Mouse (Mus musculus): ENCODE measurements around the gene Kcng1.

The Kcng1 gene

DNA sequence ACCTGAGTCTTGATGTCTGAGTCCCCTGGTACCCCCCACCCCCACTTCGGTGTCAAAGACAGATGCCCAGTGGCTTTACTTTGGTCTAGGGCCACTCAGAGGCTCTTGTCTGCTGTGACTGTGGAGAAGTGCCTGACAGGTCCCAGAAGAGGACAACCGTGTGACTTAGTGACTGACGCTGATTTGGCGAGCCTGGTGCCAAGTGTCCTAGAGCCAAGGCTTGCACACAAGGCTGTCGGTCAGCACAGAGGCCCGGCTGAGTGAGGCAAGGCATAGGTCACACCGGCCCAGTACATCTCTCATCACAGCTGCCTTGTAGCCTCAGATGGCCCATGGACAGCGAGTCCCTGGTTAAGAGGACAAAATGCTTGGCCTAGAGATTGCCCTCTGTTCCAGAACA, 22.5 kb downstream of the Kcng1 start:
- no peak for DNase-seq

DNA sequence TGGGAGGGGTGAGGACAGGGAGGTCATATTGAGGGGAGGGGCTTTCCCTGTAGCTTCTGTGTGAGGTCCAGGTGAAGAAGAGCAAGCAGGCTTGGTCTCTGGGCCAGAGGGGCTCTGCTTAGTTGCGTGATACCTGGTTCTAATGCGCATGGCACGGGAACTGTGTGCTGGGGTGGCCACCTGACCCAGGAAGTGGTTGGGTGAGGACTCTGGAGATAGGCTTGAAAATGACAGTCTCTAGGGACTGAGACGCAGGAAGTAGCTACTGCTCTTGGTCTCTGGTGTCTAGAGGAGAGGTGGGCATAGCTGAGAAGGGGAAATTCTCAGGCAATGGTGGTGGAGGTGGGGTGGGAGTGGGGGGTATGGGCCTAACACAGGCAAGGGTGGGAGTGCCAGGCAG, 24.3 kb downstream of the Kcng1 start:
- no peak for DNase-seq

DNA sequence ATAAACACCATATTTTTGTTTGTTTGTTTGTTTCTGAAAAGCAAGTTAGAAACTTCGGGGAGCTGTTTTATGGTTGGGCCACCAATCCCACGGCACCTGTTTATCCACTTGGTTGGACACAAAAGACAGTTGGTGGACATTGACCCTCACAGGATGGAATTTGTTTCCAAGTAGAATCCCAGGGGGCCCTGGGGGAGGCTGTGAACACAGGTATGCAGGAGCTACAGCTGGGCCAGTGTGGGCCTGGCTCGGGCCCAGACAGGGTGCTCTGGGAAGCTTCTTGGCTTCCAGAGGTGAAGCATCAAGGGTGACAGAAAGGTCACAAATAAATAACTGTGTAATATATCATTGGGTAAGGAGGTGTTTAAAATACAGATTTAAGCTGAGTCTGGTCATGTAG, 25.0 kb downstream of the Kcng1 start:
- DNase-seq = peak; percentile 46

DNA sequence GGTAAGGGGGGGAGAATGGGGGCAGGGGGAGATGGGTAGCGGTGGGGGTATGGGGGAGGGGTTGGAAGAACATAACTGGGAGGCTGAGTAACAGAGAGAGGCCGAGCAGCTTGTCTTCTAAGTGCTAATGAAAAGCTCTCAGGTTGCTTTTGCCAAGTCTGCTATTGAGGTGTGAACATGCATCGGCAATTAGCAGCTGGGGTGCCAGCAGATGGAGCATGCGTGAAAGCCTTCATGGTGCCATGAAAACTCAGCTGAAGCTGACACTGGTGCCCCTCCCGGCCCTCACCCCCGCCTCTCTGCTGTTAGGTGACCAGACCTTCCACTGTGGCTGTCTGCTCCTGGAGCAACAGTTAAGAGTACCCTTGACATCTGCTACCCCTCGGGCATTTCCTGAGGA, 27.7 kb downstream of the Kcng1 start:
- DNase-seq = no peak

DNA sequence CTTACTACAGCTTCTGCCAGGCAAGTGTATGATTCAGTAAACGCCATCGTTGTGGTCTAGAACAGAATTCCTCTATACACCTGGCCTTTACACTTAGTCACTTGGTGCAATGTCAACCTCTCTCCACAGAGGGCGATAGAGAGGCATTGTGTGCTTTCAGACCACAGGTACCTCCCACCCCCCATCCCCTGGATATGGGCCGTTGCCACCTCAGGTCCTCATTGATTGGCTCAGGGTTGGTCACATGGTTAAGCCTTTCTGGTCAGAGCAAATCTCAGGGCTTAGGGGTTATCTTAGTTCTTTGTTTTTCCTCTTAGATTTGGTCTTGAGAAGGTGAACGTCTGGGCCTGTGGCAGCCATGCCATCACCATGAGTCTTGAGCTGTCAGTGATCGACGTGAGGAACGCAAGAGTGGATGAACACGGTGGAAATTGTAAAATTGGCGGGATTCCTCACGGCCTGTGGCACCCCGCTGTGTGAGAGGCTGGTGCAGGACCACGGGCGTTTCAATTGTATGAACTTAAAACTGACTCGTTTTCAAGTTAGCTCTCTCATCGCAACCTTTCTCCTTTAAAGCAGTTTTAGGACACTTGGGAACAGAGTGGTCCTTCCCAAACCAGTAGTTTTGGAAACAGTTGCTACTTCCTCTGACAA, 28.8 kb downstream of the Kcng1 start:
- no peak for DNase-seq

DNA sequence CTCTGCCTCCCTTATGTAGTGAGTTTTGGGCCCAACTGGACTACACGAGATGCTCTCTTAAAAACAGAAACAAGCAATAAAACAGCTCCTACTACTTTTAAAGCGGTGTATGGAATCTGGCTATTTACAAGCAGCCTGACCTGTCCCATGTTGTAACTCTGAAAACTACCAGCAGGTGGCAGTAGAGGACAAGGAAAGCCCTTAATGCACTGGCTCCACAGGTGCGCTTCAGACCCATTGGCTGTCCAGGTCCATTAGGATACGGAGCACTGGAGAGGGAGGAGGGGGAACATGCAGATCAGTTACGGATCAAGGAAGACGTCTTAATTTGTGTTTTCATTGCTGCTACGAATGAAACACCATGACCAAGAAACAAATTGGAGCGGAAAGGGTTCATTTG, 31.3 kb downstream of the Kcng1 start:
- peak; percentile 87 for DNase-seq

DNA sequence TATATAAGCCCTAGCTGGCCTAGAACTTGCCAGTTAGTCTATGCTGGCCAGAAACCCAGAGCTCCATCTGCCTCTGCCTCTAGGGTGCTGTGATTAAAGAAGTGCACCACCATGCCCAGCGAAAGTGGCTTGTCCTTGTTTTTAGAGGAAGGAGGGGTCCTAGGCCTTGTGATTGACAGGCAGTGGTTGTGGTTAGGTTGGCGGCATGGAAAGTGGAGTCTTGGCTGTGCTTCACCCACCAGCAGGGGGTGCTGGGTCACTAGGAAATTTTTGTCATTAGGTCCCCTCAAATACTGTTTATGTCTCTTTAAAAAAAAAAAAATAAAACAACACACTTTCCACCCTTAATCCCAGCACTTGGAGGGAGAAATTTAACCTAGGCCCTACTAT, 32.7 kb downstream of the Kcng1 start:
- no peak for DNase-seq

DNA sequence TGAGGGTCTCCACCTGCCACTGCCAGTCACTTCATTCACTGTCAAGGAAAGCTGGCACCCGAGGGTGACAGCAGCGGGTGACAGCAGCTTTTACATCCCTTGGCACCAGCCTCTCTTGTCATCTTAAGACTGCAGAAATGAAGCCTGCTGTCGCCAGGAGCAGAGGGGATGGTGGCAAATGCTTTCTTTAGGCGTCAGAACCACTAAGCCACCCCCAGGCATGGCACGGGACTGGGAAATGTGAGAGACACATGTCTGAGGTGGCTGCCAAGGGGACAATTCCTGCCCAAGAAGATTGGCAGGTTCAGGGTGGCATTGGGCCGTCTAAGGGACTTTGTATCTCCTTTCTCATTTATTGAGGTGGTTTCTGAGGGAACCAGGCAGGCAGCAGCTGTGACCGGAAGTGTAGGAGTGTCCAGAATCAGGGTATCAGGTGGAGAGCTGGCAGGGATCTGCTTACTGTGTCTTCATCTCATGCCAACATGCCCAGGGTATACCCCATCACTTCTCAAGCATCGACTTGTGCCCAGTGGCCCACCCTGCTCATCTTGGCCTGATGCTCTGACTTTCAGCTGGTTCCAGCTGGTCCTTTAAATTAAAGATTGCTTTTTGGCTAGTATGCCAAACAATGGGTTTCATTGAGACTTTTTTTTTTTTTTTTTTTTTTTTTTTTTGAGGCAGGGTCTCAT, 33.2 kb downstream of the Kcng1 start:
- no peak for DNase-seq

DNA sequence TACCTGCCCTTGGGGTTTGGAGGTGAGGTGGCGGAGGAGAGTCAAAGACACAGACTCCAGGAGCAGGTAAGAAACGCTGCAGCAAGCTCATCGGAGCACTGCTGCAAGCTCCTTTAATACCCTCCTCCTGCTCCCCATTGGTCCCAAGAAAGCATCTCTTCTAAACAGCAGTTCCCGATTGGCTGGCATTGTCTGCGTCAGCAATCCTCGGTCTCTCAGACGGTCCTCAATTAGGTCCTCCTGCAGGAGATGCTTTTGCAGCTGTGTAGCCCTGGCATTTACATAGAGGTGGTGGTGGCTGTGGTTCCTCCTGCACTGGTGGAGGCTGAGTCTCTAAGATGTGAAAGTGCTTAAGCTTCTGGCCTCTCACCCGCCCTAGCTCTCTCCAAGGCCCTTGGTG, 36.0 kb downstream of the Kcng1 start:
- no peak for DNase-seq

DNA sequence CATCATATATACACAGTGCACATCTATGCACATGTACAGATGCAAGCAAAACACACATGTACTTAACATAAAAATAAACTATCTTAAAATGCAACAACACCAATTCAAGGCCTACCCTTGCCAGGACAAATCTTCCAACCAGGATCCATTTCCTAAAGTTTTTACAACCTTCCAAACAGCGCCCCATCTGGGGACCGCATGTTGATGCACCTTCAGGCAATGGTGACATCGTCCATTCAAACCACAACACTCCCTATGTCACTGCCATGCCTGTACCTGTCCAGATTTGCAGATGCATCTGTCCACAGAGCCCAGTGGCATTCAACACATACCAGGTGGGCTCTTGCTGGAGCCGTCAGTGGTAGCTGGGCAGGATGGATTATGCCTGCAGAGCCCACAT, 38.3 kb downstream of the Kcng1 start:
- DNase-seq = no peak

DNA sequence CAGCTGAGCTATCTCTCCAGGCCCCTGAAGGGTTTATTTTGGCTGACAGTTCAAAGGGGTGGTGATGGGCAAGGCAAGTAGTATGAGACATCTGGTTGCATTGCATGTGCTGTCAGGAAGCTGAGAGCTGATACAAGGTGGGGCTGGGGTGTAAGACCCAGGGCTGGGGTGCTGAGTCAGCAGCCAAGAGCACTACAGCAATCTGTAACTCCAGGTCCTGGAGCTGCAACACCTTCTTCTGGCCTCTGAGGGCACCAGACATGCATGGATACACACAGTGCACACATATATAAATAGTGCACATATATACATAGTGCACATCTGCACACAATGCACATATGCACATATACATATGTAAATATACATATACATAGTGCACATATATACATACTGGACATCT, 38.7 kb downstream of the Kcng1 start:
- DNase-seq = no peak

DNA sequence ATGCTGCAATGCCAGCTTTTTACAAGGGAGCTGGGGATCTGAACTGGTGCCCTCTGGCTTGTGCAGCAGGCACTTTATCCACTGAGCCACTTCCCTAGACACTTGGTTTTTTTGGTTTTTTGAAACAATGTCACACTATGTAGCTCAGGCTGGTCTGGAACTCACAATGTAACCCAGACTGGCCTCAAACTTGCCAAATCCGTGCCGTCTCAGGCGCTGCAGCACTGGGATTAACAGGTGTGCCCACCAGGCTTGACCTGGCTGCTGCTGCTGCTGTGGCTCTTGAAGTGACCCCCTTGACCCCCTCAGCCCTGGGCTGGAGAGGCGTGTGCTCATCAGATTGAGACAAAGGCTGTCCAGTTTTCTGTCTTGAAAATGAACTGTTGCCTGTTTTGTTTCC, 43.2 kb downstream of the Kcng1 start:
- DNase-seq = no peak

DNA sequence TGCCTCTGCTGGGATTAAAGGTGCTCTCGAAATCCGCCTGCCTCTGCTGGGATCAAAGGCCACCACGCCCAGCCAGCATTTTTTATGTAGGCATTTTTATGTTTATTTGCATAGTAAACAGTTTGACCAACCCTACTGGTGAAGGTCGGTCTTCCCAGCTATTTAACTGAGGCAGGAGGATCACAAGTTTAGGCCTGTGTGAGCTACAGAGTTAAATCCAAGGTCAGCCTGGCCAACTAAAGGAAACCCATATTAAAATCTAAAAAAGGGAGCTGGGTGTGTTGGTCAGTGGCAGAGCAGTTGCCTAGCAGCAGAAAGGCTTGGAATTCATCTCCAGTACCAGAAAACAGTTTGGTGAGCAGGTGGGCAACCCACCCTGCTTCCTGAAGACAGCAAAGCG, 48.2 kb downstream of the Kcng1 start:
- DNase-seq = no peak

DNA sequence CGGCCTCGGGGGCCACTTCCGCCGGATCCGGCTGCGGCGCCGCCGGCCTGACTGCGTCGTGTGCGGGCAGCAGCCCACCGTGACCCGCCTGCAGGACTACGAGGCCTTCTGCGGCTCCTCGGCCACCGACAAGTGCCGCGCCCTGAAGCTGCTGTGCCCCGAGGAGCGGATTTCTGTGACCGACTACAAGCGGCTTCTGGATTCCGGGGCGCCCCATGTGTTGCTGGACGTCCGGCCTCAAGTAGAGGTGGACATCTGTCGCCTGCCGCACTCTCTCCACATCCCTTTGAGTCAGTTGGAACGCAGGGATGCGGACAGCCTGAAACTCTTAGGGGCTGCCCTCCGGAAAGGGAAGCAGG, 50.1 kb downstream of the Kcng1 start:
- DNase-seq = no peak

DNA sequence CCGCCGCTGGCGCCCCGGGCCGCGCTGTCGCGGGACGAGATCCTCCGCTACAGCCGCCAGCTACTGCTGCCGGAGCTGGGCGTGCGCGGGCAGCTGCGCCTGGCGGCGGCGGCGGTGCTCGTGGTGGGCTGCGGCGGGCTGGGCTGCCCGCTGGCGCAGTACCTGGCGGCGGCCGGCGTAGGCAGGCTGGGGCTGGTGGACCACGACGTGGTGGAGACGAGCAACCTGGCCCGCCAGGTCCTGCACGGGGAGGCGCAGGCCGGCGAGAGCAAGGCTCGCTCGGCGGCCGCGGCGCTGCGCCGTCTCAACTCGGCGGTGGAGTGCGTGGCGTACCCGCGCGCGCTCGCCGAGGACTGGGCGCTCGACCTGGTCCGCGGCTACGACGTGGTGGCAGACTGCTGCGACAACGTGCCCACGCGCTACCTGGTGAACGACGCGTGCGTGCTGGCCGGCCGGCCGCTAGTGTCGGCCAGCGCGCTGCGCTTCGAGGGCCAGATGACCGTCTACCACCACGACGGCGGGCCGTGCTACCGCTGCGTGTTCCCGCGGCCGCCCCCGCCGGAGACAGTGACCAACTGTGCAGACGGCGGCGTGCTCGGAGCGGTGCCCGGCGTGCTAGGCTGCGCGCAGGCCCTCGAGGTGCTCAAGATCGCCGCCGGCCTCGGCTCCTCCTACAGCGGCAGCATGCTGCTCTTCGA, 50.6 kb downstream of the Kcng1 start:
- peak; percentile 19 for DNase-seq

DNA sequence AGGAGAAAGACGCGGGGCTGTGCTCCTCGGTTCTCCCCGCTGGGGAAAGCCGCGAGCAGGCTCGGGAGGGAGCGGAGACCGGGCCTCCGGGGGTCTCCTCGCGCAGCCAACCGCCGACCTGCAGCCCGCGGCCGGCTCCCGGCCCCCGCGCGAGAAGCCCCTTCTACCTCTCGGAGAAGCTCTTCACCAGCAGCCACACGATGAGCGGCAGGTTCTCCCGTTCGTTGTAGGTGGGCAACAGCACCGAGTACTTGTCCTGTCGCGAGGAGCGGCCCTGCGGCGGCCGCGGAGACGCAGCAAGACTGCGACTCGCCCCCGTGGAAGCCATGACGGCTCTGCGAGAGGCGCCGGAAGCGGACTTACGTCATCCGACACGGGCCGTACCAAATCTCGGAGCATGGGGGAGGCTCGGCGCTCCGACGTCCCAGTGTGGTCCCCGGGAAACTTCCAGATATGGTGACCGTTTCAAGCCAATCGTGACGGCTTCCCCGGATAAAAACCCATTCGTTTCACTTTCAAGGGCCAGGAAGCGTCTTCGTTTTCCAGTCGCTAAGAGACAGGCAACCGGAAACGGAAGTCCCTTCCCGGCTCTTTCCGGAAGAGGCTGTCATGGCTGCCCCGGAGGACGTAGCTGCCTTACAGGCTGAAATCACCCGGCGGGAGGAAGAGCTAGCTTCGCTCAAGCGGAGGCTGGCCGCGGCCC, 51.4 kb downstream of the Kcng1 start, which contains the start of the genes Gm20716, Dpm1 and Mocs3:
TSS of gene Gm20716 (minus strand) at position 339 of the 703 bp plus-strand sequence.
TSS of gene Dpm1 (minus strand) at position 566 of the 703 bp plus-strand sequence.
TSS of gene Mocs3 (plus strand) at position 597 of the 703 bp plus-strand sequence.
- DNase-seq = peak; percentile 94

DNA sequence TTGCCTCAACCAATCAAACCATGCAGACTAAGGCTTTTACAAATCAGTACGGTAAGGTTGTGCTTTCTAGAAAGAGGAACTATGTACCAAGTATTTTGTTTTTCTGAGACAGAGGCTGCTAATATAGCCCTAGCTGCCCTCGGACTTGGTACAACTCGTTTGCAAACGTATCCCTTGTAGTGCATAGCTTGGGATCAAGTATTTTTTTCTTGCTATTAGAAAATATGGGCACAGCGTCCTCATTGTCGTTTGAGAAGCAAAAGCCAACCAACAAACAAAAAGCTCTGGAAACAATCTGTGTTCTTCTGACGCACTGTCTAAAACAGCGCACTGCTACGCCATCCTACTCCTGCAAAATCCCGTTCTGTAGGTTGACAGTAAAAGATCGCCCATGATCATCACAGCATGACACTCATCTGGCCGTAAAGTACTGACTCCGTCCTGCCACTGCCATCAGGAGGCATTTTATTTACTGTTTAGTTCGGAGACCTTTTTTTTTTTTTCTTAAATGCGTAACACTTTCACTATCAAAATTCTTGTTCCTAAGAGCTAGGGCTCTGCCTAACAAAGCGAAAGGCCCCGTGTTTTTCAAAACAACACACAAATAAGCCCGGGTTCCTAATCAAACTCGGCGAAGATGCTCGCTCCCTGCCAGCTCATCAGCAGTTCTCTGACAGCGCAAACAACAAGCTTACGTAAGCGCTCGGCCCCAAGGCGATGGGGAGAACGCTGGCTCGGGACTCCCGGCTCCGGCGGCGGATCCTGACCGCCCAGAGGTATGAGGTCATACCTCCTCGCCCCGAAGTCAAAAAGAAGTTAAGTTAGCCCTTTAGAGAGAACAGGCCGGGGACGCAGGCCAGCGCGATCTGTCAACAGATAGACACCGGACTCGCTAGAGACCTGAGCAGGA, 52.2 kb downstream of the Kcng1 start:
- peak; percentile 61 for DNase-seq

DNA sequence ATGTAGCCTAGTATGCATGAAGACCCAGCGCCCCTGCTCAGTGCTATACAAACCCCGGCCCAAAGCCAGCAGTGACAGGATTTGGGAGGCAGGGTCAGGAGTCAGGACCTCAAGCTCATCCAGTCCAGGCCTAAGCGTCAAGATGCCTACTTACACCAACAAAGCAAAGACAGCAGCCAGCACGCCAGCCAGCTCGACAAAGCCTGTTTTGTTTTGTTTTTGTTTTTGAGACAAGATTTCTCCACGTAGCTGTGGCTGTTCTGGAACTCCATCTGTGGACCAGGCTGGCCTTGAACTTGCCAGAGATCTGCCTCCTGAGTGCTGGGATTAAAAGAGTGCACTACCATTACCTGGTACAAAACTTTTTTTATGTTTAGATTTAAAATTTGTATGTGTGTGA, 58.2 kb downstream of the Kcng1 start:
- no peak for DNase-seq

DNA sequence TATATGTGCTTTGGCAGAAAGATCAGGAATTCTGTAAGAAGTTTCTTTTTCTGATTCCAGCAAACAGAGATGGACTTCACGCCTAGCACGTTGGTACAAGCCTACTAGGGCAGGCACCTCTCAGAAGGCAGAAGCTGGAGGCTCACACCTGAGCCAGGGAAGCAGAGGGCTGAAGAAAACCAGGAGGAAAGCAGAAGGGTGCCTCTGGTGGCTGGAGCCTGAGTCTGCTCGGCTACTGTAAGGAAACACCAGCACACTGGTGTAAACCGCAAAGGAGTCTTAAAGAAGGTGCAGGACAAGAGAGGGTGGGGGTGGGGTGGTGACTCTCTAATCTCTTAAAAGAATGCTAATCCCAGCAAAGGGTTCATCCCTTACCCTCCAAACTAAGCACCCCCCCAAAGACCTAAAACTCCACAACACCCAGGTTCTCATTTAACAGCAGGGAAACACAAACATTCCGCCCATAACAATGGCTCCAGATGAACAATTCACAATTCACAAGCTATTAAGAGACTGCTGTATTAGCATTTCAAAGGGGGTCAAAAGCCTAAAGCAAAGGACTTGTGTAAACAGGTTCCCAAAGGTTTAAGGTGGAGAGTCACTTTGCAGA, 67.6 kb downstream of the Kcng1 start:
- DNase-seq = no peak
